Mouse (Mus musculus) embryo, embryonic 11 days (tissue): ENCODE data around the gene Tuft1.
A peak's percentile ranks its signal among the peaks of the same experiment; 100 is the strongest.

ENCODE experiments used
- DNase-seq: peaks from one replicate; pipeline ENCODE4 v3.0.0-alpha.2; 2015

The Tuft1 gene

GRCm38 (mm10) chr3:94591066-94591465 is 67.6 kb downstream of the Tuft1 start:
- no peak for DNase-seq

- DNase-seq = no peak
Measured at GRCm38 (mm10) chr3:94587962-94588361, 70.7 kb downstream of the Tuft1 start.

DNA sequence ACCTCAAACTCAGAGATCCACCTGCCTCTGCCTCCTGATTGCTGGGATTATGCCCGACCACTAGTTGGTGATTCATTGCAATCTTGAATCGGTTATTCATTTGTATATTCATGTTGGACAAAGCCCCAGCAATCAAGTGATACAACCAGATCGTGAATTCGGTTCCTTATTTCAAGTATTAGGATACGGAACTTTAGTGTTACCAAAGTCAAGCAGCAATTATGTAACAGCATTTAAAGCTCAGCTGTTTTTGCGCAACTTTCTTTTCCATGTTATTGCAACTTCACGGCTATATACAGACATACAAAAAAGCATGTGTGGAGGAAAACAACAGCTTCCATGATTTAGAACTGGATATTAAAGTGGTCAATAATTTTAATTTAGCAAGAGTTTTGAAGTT is 75.7 kb downstream of the Tuft1 start:
- DNase-seq = no peak

DNA sequence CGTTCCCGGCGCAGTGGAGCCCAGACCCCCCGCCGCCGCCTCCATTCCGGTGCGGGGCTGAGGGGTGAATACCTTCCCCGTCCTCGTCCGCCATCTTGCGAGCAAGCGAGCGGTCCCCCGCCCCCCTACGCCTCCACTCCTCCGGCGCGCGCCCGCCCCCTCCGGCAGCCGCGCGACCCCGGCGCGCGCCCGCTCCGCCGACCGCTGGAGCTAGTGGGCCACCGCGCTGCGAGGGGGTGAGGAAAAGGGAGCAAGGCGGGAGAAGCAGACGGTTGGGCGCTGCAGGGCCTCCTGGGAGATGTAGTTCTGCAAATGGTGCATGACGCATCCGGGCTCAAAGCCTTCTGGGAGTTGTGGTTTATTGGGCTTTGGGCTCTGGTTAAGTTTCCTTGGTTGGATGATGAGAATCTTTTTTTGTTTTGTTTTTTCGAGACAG is 76.2 kb downstream of the Tuft1 start, which contains the start of gene Snx27:
Snx27 (minus strand) TSS at position 261 of the 436 bp plus-strand sequence.
- DNase-seq = peak; percentile 97

- DNase-seq = peak; percentile 67
Measured at GRCm38 (mm10) chr3:94581793-94582455, 76.7 kb downstream of the Tuft1 start.

DNA sequence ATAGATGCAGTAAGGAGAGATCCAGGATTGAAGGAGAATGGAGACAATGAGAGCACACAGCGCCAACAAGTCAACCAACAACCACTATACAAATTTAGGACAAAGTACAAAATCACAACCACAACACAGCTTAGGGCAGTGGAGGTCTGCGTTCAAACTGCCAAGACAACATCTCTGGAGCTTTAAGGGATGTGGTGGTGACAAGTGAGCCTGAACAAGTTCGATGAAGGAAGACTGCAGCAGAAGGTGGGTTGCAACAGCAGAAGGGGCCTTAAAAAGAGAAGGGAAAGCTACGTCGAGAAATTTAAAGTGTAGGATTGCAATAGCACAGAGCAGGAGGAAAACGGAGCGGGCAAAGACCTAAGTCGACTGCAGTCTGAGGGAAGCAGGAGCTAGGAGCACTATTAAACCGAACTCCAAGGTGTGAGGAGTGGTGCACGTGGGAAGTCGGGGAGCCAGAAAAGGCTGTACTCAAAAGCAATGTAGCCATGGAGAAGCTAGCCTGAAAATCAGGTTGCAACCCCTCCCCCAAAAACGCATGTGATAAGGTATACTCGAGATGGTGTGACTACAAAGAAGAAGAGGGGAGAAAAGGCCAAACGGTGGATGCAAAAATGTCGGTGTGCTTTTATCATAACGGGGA is 77.4 kb downstream of the Tuft1 start:
- peak; percentile 38 for DNase-seq

DNA sequence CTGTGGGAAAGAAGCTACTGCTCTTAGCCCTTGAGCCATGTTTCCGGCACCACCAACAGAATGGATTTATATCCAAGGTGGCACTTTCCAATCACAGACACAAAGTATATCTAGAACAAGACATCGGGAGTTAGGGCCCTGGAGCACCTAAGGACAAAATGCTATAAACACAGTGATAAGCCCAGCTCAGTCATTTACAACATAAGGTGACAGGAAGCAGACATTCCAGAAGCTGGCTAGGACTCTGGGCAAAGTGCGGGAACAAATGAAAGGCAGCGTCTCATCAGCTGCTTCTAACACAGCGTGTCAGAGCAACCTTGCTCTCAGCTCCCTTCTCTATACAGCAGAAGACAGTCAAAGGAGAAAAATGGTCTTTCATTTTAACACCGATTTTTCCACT is 84.2 kb downstream of the Tuft1 start:
- DNase-seq = no peak

DNA sequence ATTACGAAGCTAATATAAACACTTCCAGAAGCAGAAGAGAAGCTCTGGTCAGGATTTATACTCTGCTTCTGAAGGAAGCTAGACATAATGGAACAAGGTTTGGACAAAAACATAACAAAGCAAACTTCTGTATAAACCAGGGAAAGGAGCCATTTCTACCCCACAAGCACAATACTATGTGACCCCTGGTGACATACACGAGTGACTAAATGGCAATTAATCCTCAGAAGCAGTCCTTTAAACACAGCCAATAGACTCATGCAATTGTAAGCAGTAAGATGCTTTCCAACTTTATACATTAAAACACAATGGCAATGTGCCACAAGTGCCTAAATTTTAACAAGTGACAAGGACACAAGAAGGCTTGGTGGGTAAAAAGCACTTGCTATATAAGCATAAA is 91.4 kb downstream of the Tuft1 start:
- DNase-seq = no peak

GRCm38 (mm10) chr3:94565557-94565956 is 93.1 kb downstream of the Tuft1 start:
- DNase-seq = peak; percentile 35

DNA sequence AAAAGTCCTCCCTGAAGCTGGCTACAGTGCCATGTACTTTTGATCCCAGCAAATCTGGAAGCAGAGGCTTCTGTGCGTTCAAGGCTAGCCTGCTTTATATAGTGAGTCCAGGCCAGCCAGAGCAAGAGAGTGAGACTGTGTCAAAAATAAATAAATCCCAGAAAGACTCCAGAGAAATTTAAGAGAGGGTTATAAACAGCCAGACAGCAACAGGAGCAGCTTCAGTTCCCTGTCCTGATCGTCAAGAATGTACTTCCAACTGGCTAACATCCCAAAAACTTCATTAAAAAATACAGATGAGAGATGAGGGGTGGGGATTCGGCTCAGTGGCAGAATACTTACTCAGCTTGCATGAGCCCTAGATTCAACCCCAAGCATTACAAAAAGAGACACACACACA is 93.5 kb downstream of the Tuft1 start:
- DNase-seq = no peak

- DNase-seq = no peak
Measured at GRCm38 (mm10) chr3:94564356-94565010, 94.2 kb downstream of the Tuft1 start.

- no peak for DNase-seq
Measured at GRCm38 (mm10) chr3:94563163-94563562, 95.5 kb downstream of the Tuft1 start.
